Mouse (Mus musculus) lung, postnatal 0 days (tissue): ENCODE measurements around the gene Adam19. TPM values are rescaled to one million over a fixed set of nuclear protein-coding genes. Genes with fewer than 3 reads are reported as not detected.

Source experiments
- ATAC-seq: fragments of 200-750 bp; cut with Nextera tagmentation; 2 replicates; pipeline ENCODE4 v1.8.0; 2017; ENCODE audit warnings: moderate library complexity
- DNase-seq: peaks from one replicate; pipeline ENCODE4 v3.0.0-alpha.2; 2016; ENCODE audit warnings: low spot score
- H3K27ac ChIP-seq: fragments of 300-500 bp; sonication (generic); 2 replicates; pipeline ENCODE4 v1.5.1; 2014; ENCODE audit warnings: antibody characterized with exemption, mild to moderate bottlenecking, low read length, mixed read lengths
- H3K27me3 ChIP-seq: fragments of 300-500 bp; sonication (generic); replicated peaks from 2 replicates; pipeline ENCODE4 v1.6.1; 2014; ENCODE audit warnings: low read length, mixed read lengths; ENCODE audit not compliant: insufficient read depth
- H3K36me3 ChIP-seq: fragments of 300-500 bp; sonication (generic); 2 replicates; pipeline ENCODE4 v1.6.1; 2014; ENCODE audit warnings: low read length, mixed read lengths; ENCODE audit not compliant: insufficient read depth
- H3K4me1 ChIP-seq: fragments of 300-500 bp; sonication (generic); 2 replicates; pipeline ENCODE4 v1.6.1; 2014; ENCODE audit warnings: antibody characterized with exemption, low read depth, low read length, mixed read lengths; ENCODE audit not compliant: insufficient read depth
- H3K4me2 ChIP-seq: fragments of 300-500 bp; sonication (generic); replicated peaks from 2 replicates; pipeline ENCODE4 v1.6.1; 2014; ENCODE audit warnings: low read depth, mild to moderate bottlenecking, low read length, moderate library complexity, mixed read lengths
- H3K4me3 ChIP-seq: fragments of 300-500 bp; sonication (generic); 2 replicates; pipeline ENCODE4 v1.5.1; 2014; ENCODE audit warnings: low read depth, low read length
- H3K9ac ChIP-seq: fragments of 300-500 bp; sonication (generic); replicated peaks from 2 replicates; pipeline ENCODE4 v1.6.1; 2014; ENCODE audit warnings: low read depth, mild to moderate bottlenecking
- H3K9me3 ChIP-seq: fragments of 300-500 bp; sonication (generic); 2 replicates; pipeline ENCODE4 v1.6.1; 2016; ENCODE audit warnings: low read length, mixed read lengths
- CTCF ChIP-seq: IDR thresholded peaks from 2 replicates; pipeline ENCODE4 v1.5.1; 2016; ENCODE audit warnings: antibody characterized with exemption, mild to moderate bottlenecking
- EP300 ChIP-seq: IDR thresholded peaks from 2 replicates; pipeline ENCODE4 v1.6.1; 2016; ENCODE audit warnings: antibody characterized with exemption, mild to moderate bottlenecking, control low read depth
- WGBS: fragments of 180-500 bp; shearing (Covaris S2); extraction: QIAGEN DNeasy Blood & Tissue Kit; methylation state at CpG from one replicate; pipeline ENCODE4 v1.1.7; 2014; 5-methylcytosine and 5-hydroxymethylcytosine counted together
- polyA plus RNA-seq: library from polyadenylated mRNA; unstranded; fragments of >200 nt; fragmentation: Nextera tagmentation; extraction: Ambion mirVana; gene quantifications from 2 replicates; pipeline ENCODE4 v1.2.1, GENCODE M21; 2015

The Adam19 gene
- polyA plus RNA-seq, 1 experiment from 2014 or later = 11.4 TPM

GRCm38 (mm10) chr11:46145163-46145875, 89.5 kb downstream of the Adam19 start:
- no peaks in the 10 kb centered on the region for H3K27me3 ChIP-seq
- H3K9me3 ChIP-seq = no peaks in the 10 kb centered on the region
- no peak overlapping the region for H3K4me3 ChIP-seq
- ATAC-seq = no peak
- TF ChIP-seq CTCF = no peak
- TF ChIP-seq EP300 = no peak
- H3K4me2 ChIP-seq = no peak overlapping the region
- 87% methylated on average over 11 of the region's 11 CpGs for WGBS
- no peak for DNase-seq
- H3K36me3 ChIP-seq = peaks cover 30% of the 10 kb centered on the region; the same call in 1 of the 2 replicates
- H3K27ac ChIP-seq = no peak overlapping the region
- no peaks in the 10 kb centered on the region for H3K4me1 ChIP-seq
- H3K9ac ChIP-seq = no peak overlapping the region

GRCm38 (mm10) chr11:46146619-46147018, 90.8 kb downstream of the Adam19 start:
- Histone ChIP-seq H3K4me1 (no peaks in the 10 kb centered on the region), H3K9ac (no peak overlapping the region), H3K9me3 (no peaks in the 10 kb centered on the region), H3K4me2 (no peak overlapping the region), H3K27me3 (no peaks in the 10 kb centered on the region), H3K27ac (no peak overlapping the region), H3K36me3 (peaks cover 18% of the 10 kb centered on the region; the same call in 1 of the 2 replicates), H3K4me3 (no peak overlapping the region)
- DNase-seq (no peak), ATAC-seq (no peak)
- 89% methylated on average over 5 of the region's 5 CpGs for WGBS
- TF ChIP-seq CTCF = no peak
- no peak for TF ChIP-seq EP300

DNA sequence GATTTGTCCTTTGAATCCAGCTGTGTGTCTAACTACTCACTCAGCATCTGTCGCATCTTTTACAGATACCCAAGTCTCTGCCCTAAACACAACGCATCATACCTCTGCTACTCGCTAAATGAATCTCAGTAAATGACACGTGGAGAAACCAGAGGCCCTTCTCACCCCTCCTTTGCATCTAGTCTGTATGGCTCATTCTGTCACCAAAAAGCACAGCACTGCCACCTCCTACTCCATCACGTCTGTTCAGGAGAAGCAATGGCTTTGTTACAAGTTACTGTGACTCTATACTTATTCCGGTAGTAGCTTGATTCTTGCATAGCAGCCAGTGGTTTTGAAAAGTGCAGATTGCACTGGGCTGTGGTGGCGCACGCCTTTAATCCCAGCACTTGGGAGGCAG, 101.2 kb downstream of the Adam19 start:
- TF ChIP-seq EP300 (no peak), CTCF (no peak)
- Histone ChIP-seq H3K27me3 (no peaks in the 10 kb centered on the region), H3K4me1 (no peaks in the 10 kb centered on the region), H3K4me2 (no peak overlapping the region), H3K27ac (no peak overlapping the region), H3K36me3 (no peaks in the 10 kb centered on the region), H3K9me3 (no peaks in the 10 kb centered on the region), H3K4me3 (no peak overlapping the region), H3K9ac (no peak overlapping the region)
- no peak for DNase-seq
- ATAC-seq = no peak
- WGBS = 86% methylated on average over 8 of the region's 8 CpGs

DNA sequence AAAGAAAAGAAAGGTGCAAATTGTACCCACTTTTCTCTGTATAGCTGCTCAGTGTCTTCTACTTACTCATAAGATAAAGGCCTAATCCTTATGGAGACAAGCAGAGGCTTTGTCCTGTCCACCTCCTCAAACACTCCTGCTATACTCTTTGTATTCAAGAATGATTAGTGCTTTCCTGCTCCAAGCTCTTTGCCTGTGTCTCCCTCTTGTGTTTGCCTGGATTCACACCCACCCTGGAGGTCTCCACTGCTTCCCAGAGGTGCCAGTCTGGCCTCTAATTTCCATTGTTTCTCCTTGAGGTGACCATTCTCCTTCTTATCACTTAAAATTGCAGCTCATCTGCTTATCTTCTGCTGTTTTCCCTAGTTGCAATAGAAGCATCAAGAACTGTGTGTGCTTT, 101.7 kb downstream of the Adam19 start:
- Histone ChIP-seq H3K4me1 (no peaks in the 10 kb centered on the region), H3K27me3 (no peaks in the 10 kb centered on the region), H3K4me3 (no peak overlapping the region), H3K4me2 (no peak overlapping the region), H3K27ac (no peak overlapping the region), H3K9ac (no peak overlapping the region), H3K36me3 (no peaks in the 10 kb centered on the region), H3K9me3 (no peaks in the 10 kb centered on the region)
- ATAC-seq (no peak), DNase-seq (no peak)
- TF ChIP-seq CTCF = peak; percentile 62
- TF ChIP-seq EP300 = no peak

DNA sequence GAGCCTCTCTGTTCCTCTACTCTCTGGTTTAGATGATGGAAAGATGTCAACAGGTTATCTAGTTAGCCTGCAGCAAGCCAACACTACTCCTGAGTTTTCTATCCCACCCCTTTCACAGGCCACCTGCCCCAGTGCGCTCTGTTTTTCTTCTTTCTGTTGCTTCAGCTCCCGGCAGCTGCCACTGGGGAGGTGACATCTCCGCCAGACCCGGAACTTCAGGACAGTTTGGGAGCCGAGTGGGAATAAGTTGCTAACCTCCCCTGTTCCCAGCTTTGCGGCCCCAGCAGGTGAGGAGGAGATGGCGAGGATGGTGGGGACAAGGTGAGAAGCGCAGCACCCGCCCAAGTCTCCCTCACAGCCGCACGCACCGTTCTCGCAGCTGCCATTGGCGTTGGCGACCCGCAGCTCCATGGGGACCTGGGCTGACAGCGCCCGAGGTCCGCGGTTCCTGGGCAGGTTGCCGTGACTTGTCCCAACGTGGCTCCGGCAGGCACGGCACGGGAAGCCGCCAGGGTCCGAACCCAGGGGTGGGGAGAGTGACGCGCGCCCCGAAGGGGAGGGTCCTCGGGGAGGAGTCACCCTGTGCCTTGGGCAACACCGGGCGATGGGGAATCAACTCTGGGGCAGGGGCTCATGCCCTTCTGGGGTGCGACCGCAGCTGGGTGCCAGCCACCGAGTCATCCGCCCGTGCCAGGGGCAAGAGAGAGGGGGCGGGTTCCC, 110.2 kb downstream of the Adam19 start, which contains the start of gene Nipal4:
TSS of gene Nipal4 (minus strand) at position 643 of the 720 bp plus-strand sequence.
- Histone ChIP-seq H3K4me2 (peak within 1 kb of the TSS; percentile 98), H3K36me3 (no peaks in the 10 kb centered on the region), H3K4me3 (peak within 1 kb of the TSS; percentile 53), H3K27me3 (no peaks in the 10 kb centered on the region), H3K27ac (no peak within 1 kb of the TSS), H3K4me1 (no peaks in the 10 kb centered on the region), H3K9ac (peak within 1 kb of the TSS; percentile 44; the same call in 1 of the 2 replicates), H3K9me3 (no peaks in the 10 kb centered on the region)
- WGBS = 4% methylated on average over 35 of the region's 40 CpGs
- DNase-seq = peak; percentile 7
- TF ChIP-seq CTCF = no peak
- TF ChIP-seq EP300 = no peak
- peak; percentile 62 for ATAC-seq

GRCm38 (mm10) chr11:46168506-46168905, 112.7 kb downstream of the Adam19 start:
- H3K4me1 ChIP-seq = no peaks in the 10 kb centered on the region
- no peaks in the 10 kb centered on the region for H3K27me3 ChIP-seq
- DNase-seq (no peak), ATAC-seq (no peak)
- no peak for TF ChIP-seq CTCF
- no peak for TF ChIP-seq EP300
- H3K36me3 ChIP-seq = no peaks in the 10 kb centered on the region
- H3K4me2 ChIP-seq = no peak overlapping the region
- H3K9ac ChIP-seq = no peak overlapping the region
- H3K9me3 ChIP-seq = no peaks in the 10 kb centered on the region
- 79% methylated on average over 7 of the region's 7 CpGs for WGBS
- H3K27ac ChIP-seq = no peak overlapping the region
- H3K4me3 ChIP-seq = no peak overlapping the region
